Mouse (Mus musculus): ENCODE measurements around the gene Iqcn. TPM values are rescaled to one million over a fixed set of nuclear protein-coding genes. Genes with fewer than 3 reads are reported as not detected.
A peak's percentile ranks its signal among the peaks of the same experiment; 100 is the strongest.

The Iqcn gene
- polyA plus RNA-seq, 1 experiment = not detected

DNA sequence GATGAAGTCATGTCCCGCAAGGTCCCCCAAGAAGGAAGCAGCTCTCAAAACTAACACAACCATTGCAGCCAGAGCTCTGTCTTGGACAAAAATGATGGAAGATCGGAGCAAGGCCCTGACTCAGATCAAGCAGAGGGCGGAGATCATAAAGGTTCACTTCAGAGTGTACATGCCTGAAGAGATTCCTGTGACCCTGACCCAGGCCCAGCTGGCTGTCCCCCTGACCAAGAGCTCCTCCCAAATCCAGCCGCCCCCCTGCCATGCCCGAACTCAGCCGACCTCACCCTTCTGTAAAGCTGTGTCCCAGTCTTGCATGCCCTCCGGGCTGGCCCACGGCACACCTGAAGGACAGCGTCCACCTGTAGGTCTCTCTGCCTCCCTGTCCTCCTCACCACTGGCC, 6.5 kb downstream of the Iqcn start:
- Histone ChIP-seq H3K4me1 (ENCODE audit: control insufficient read depth, insufficient read depth, low read length) (0 out of 2 replicates have a peak, but pooled peaks cover 2% of the 10 kb centered on the region), H3K27ac (ENCODE audit: insufficient read depth, low read depth, low read length) (no peak overlapping the region), H3K4me3 (ENCODE audit: insufficient read depth, low read length) (no peak overlapping the region)
- TF ChIP-seq POLR2A (IDR thresholded peaks at IDR 0.05; ENCODE audit: borderline replicate concordance, low read depth, low read length) (no peak), CTCF (IDR thresholded peaks at IDR 0.05; ENCODE audit: low read depth, low read length) (no peak)

- Histone ChIP-seq H3K27ac (ENCODE audit: insufficient read depth, low read depth, low read length) (no peak overlapping the region), H3K4me1 (ENCODE audit: control insufficient read depth, insufficient read depth, low read length) (0 out of 2 replicates have a peak, but pooled peaks cover 1% of the 10 kb centered on the region), H3K4me3 (ENCODE audit: insufficient read depth, low read length) (no peak overlapping the region)
- TF ChIP-seq POLR2A (IDR thresholded peaks at IDR 0.05; ENCODE audit: borderline replicate concordance, low read depth, low read length) (no peak), CTCF (IDR thresholded peaks at IDR 0.05; ENCODE audit: low read depth, low read length) (no peak)
These were observed 7.0 kb downstream of the Iqcn start for GRCm38 (mm10) chr8:70710296-70710695.

GRCm38 (mm10) chr8:70711041-70711440, 7.8 kb downstream of the Iqcn start:
- TF ChIP-seq CTCF (IDR thresholded peaks at IDR 0.05; ENCODE audit: low read depth, low read length) = no peak
- TF ChIP-seq POLR2A (IDR thresholded peaks at IDR 0.05; ENCODE audit: borderline replicate concordance, low read depth, low read length) = no peak
- Histone ChIP-seq H3K4me3 (ENCODE audit: insufficient read depth, low read length) (no peak overlapping the region), H3K4me1 (ENCODE audit: control insufficient read depth, insufficient read depth, low read length) (no peaks in the 10 kb centered on the region), H3K27ac (ENCODE audit: insufficient read depth, low read depth, low read length) (no peak overlapping the region)

DNA sequence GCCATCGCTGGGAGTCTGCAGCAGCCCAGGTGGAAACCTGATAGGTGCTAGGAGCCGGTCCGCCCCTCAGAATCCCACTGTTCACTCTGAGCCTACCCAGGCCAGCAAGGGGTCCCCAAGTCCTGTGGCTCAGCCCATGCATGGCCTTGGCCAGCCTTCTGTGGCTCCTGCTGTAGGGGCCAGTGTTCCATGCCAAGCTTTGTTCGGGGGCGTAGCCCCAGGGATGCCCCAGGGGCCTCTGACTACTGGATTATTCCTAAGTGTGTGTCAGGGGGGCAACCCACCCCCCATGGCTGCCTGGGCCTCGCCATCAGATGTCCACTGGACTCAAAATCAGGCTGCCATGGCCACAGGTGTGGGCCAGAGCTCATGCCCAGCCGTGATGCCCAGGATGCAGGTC, 10.7 kb downstream of the Iqcn start:
- H3K4me3 ChIP-seq (ENCODE audit: insufficient read depth, low read length) = no peak overlapping the region
- no peak for TF ChIP-seq POLR2A (IDR thresholded peaks at IDR 0.05; ENCODE audit: borderline replicate concordance, low read depth, low read length)
- TF ChIP-seq CTCF (IDR thresholded peaks at IDR 0.05; ENCODE audit: low read depth, low read length) = no peak
- H3K4me1 ChIP-seq (ENCODE audit: control insufficient read depth, insufficient read depth, low read length) = peaks cover 3% of the 10 kb centered on the region; the same call in 1 of the 2 replicates
- H3K27ac ChIP-seq (ENCODE audit: insufficient read depth, low read depth, low read length) = no peak overlapping the region

DNA sequence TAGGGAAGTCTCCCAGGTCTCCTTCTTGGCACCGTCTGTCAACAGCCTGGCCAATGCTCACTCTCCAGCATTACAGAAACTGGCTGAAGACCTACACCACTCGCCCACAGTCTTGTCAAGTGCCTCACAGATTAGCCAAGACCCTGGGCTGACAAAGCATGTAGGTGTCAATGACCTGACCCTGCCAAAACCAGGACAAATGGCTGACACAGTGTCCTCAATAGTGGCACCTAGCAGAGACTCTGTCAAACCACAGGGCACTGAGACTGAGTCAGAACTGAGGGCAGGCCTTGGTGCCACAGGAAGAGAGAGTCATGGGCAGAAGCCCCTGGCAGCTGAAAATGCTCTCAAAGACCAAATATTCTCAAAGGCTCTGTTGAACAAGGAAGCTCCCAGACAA, 11.8 kb downstream of the Iqcn start:
- peaks cover 6% of the 10 kb centered on the region for H3K4me1 ChIP-seq (ENCODE audit: control insufficient read depth, insufficient read depth, low read length)
- H3K4me3 ChIP-seq (ENCODE audit: insufficient read depth, low read length) = no peak overlapping the region
- H3K27ac ChIP-seq (ENCODE audit: insufficient read depth, low read depth, low read length) = no peak overlapping the region
- TF ChIP-seq CTCF (IDR thresholded peaks at IDR 0.05; ENCODE audit: low read depth, low read length) = no peak
- no peak for TF ChIP-seq POLR2A (IDR thresholded peaks at IDR 0.05; ENCODE audit: borderline replicate concordance, low read depth, low read length)

- no peak for TF ChIP-seq POLR2A (IDR thresholded peaks at IDR 0.05; ENCODE audit: borderline replicate concordance, low read depth, low read length)
- no peak for TF ChIP-seq CTCF (IDR thresholded peaks at IDR 0.05; ENCODE audit: low read depth, low read length)
- Histone ChIP-seq H3K4me3 (ENCODE audit: insufficient read depth, low read length) (no peak overlapping the region), H3K27ac (ENCODE audit: insufficient read depth, low read depth, low read length) (no peak overlapping the region)
These were observed 13.5 kb downstream of the Iqcn start for GRCm38 (mm10) chr8:70716521-70717400.

DNA sequence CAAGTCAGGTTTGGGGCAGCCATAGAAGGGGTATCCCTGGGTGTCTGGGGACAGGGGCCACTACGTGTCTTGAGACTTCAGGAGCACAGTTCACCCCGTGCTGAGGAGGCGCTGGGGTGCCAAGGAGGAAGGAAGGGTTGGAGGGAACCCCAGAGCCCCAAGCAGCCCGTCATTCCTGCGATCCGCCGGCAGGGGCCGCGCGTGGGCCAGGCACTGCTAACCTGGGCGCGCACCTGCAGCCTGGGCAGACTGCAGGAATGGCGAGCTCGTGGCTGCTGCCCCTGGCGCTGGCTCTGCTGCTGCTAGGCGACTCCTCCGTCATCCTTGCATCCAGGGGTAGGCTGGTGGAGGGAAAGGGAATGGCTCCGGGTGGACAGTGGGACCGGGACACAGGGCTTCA, 15.0 kb downstream of the Iqcn start, which contains the start of gene Gm3336:
TSS of gene Gm3336 (plus strand) at position 247 of the 400 bp plus-strand sequence.
- TF ChIP-seq POLR2A (IDR thresholded peaks at IDR 0.05; ENCODE audit: borderline replicate concordance, low read depth, low read length) (no peak), CTCF (IDR thresholded peaks at IDR 0.05; ENCODE audit: low read depth, low read length) (peak; percentile 58)

More at GRCm38 (mm10) chr8:70716521-70717400, 13.5 kb downstream of the Iqcn start:
- peaks cover 12% of the 10 kb centered on the region for H3K4me1 ChIP-seq (ENCODE audit: control insufficient read depth, insufficient read depth, low read length)

DNA sequence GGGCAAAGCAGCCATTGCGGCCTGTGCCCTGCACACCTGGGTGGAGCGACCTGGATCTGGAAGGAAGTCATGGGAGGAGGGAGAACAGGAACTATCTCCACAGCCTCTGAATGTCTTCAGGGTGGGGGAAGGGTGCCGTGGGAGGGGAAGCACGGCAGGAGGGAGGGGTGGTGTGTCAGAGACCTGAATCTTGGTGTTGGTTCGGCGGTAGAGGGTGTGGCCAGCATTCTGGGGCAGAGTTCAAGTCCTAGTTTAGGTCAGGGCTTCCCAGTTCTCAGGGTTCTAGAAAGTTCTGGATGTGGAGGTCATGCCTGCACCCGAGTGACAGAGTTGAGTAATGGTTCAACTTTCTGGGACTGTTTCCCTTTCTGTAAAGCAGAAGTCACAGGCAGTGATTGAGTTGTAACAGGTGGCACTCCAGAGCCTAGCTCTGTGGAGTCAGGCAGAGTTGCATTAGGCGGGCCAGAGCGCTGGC, 16.6 kb downstream of the Iqcn start:
- Histone ChIP-seq H3K4me3 (ENCODE audit: insufficient read depth, low read length) (peak overlapping the region; percentile 16; the same call in 1 of the 2 replicates), H3K4me1 (ENCODE audit: control insufficient read depth, insufficient read depth, low read length) (peaks cover 12% of the 10 kb centered on the region), H3K27ac (ENCODE audit: insufficient read depth, low read depth, low read length) (peak overlapping the region; percentile 70)
- TF ChIP-seq POLR2A (IDR thresholded peaks at IDR 0.05; ENCODE audit: borderline replicate concordance, low read depth, low read length) = no peak
- TF ChIP-seq CTCF (IDR thresholded peaks at IDR 0.05; ENCODE audit: low read depth, low read length) = no peak

More for the DNA sequence above, 15.0 kb downstream of the Iqcn start, which contains the start of gene Gm3336:
- Histone ChIP-seq H3K27ac (ENCODE audit: insufficient read depth, low read depth, low read length) (no peak within 1 kb of the TSS), H3K4me3 (ENCODE audit: insufficient read depth, low read length) (no peak within 1 kb of the TSS), H3K4me1 (ENCODE audit: control insufficient read depth, insufficient read depth, low read length) (peaks cover 12% of the 10 kb centered on the region)

DNA sequence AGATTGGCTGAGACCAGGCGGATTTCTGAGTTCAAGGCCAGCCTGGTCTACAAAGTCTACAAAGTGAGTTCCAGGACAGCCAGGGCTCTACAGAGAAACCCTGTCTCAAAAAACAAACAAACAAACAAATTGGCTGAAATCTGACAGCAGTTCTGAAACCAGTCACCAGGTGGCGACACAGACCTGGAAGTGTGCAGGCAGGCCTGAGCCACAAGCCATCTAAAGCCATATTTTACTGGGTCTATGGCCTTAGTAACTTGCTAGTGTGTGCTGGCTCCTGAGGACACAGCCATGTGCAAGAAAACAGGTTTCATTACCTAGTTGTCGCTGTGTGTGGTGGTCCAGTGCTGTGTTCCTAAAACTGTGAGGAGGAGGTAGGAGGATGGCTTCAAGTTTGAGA, 17.5 kb downstream of the Iqcn start:
- Histone ChIP-seq H3K4me1 (ENCODE audit: control insufficient read depth, insufficient read depth, low read length) (peaks cover 12% of the 10 kb centered on the region), H3K4me3 (ENCODE audit: insufficient read depth, low read length) (no peak overlapping the region), H3K27ac (ENCODE audit: insufficient read depth, low read depth, low read length) (no peak overlapping the region)
- TF ChIP-seq CTCF (IDR thresholded peaks at IDR 0.05; ENCODE audit: low read depth, low read length) = peak; percentile 68
- TF ChIP-seq POLR2A (IDR thresholded peaks at IDR 0.05; ENCODE audit: borderline replicate concordance, low read depth, low read length) = no peak

DNA sequence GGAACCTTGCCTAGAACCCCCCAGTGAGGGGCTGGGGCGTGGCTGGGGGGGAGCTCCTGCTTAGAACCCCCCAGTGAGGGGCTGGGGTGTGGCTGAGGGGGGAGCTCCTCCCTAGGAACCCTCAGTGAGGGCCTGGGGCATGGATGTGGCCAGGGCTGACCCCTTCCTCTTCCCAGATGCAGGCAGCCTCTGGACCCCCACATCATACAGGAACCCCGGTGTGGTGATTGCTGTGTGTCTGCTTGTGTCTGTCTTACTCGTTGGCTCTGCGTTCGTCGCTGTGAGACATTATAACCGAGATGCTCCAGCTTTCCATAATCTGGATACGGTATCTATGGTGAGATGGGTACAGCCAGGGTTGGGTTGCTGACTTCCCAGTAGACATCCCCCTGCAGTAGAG, 18.3 kb downstream of the Iqcn start:
- H3K27ac ChIP-seq (ENCODE audit: insufficient read depth, low read depth, low read length) = no peak overlapping the region
- TF ChIP-seq CTCF (IDR thresholded peaks at IDR 0.05; ENCODE audit: low read depth, low read length) = no peak
- no peak for TF ChIP-seq POLR2A (IDR thresholded peaks at IDR 0.05; ENCODE audit: borderline replicate concordance, low read depth, low read length)
- no peak overlapping the region for H3K4me3 ChIP-seq (ENCODE audit: insufficient read depth, low read length)
- peaks cover 12% of the 10 kb centered on the region for H3K4me1 ChIP-seq (ENCODE audit: control insufficient read depth, insufficient read depth, low read length)
